Mouse (Mus musculus) lung, adult 2 months (tissue): ENCODE measurements around the gene Nup210l.

Experiments used
- CTCF ChIP-seq: fragments of 200-500 bp; IDR thresholded peaks from 2 replicates; pipeline ENCODE4 v1.5.1; 2011; ENCODE audit warnings: mild to moderate bottlenecking, low read length, control low read depth; ENCODE audit not compliant: insufficient read depth
- POLR2A ChIP-seq: fragments of 200-500 bp; IDR thresholded peaks from 2 replicates; pipeline ENCODE4 v1.6.1; 2011; ENCODE audit warnings: low read depth, mild to moderate bottlenecking, control low read depth, low read length, borderline replicate concordance; ENCODE audit errors: extremely low read depth

DNA sequence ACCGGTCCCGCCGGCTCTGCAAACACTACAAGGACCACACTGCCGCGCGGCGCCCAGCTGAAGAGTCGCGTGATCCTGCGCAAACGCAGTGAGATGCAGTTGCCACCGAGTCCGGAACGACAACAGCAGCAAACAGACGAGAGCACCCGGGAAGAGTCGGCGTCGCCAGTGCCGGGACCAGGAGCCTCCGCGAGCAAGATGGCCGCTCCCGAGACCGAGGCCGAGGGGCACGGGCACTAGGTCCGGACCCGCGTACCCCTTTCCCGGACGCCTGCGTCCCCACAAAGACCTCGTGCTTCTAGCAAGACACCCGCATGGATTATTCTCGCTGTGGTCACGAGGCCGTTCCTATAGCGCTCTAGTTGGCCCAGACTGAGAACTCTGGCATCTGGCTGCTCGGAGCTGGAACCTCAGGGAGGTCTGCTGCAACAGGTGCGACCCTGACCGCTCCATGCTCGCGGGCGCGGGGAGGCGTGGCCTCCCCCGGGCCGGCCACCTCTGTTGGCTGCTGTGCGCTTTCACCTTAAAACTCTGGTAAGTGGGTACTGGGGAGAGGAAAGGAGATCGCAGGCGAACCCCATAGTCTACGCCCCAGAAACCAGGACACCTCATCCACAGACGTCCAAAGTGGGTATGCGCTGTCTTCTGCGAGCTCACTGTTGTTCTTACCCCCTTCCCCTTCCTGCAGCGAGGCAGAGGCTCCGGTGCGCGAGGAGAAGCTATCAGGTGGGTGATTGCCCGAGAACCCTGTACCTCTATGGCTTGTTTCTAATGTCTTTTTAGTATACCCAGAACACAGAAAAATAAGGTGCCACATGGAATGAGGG, 127.8 kb downstream of the Nup210l start, which contains the start of gene Jtb:
- TF ChIP-seq CTCF (no peak), POLR2A (peak; percentile 84; the same call in 1 of the 2 replicates)
